ENCODE assay signal across 9 mouse cellular contexts in genomic region chr16:32371351-32371750, GRCm38 (mm10). TPM values are rescaled to one million over a fixed set of nuclear protein-coding genes. Genes with fewer than 3 reads are reported as not detected.
DNase-seq lines count a peak whose midpoint lies in the region; ATAC-seq and TF ChIP-seq lines count a peak whose summit lies in the region.
"Had no signal": no experiment of that assay in that cellular context is flagged by ENCODE, and none has a peak within 500 bp of the region (broad histone marks: within the 10 kb centered on the region; RNA-seq: fewer than 3 reads in every experiment).

No protein-coding gene starts in this region.

- ATAC-seq in kidney, embryonic 14.5 days (ENCODE audit: low FRiP score, low TSS enrichment), result no peak
- ATAC-seq in liver, postnatal 0 days, result no peak
- ATAC-seq in megakaryocyte, adult 5-6 weeks (ENCODE audit: poor library complexity, severe bottlenecking), result no peak

- peak; percentile 49 for TF ChIP-seq CTCF in kidney, adult 2 months (conservative IDR thresholded peaks at IDR 0.05; ENCODE audit: insufficient read depth, insufficient read length, low read depth, low read length)
- peak; percentile 35 to 68 (median 55) for TF ChIP-seq CTCF in MEL (IDR thresholded peaks at IDR 0.05 in 2 of 3, conservative IDR thresholded peaks at IDR 0.05 in 1 of 3; ENCODE audit: control insufficient read depth in 1 of 3, insufficient read depth in 1 of 3, low read depth in 2 of 3, low read length in 3 of 3, poor library complexity in 1 of 3, severe bottlenecking in 1 of 3)
- TF ChIP-seq CTCF in liver, postnatal 0 days (IDR thresholded peaks at IDR 0.05; ENCODE audit: low read depth), result peak; percentile 61

- H3K4me2 ChIP-seq in kidney, embryonic 14.5 days (replicated peaks; ENCODE audit: low read depth, low read length), result no peak overlapping the region
- no peak overlapping the region for H3K4me2 ChIP-seq in liver, postnatal 0 days (ENCODE audit: low read depth, low read length)
- H3K4me2 ChIP-seq: embryonic facial prominence, embryonic 12.5 days had no signal

- no peak for TF ChIP-seq POLR2A in kidney, adult 2 months (IDR thresholded peaks at IDR 0.05; ENCODE audit: low read depth, low read length)
- TF ChIP-seq POLR2A in MEL (IDR thresholded peaks at IDR 0.05; ENCODE audit: control insufficient read depth in 1 of 2, insufficient read depth in 1 of 2, low read depth in 1 of 2, low read length in 2 of 2, poor library complexity in 1 of 2), result no peak

- no peak overlapping the region for H3K9ac ChIP-seq in kidney, embryonic 14.5 days (ENCODE audit: low read depth, low read length)
- no peak overlapping the region for H3K9ac ChIP-seq in MEL (ENCODE audit: control insufficient read depth, low read depth, low read length, poor library complexity, severe bottlenecking)
- no peak overlapping the region for H3K9ac ChIP-seq in liver, postnatal 0 days (replicated peaks)
- H3K9ac ChIP-seq: embryonic facial prominence, embryonic 12.5 days had no signal

- peaks cover 1% of the 10 kb centered on the region; the same call in 1 of the 2 replicates for H3K36me3 ChIP-seq in kidney, adult 2 months (ENCODE audit: control insufficient read depth, insufficient read depth, low read length)
- H3K36me3 ChIP-seq in kidney, embryonic 14.5 days (ENCODE audit: control insufficient read depth, insufficient read depth, low read length), result peaks cover 64% of the 10 kb centered on the region
- H3K36me3 ChIP-seq in MEL (ENCODE audit: control insufficient read depth in 1 of 2, insufficient read depth in 2 of 2, low read length in 2 of 2), result peaks cover 0 to 15% of the 10 kb centered on the region in 2 experiments; a peak in 2 of 4 replicates
- H3K36me3 ChIP-seq in liver, postnatal 0 days (replicated peaks; ENCODE audit: insufficient read depth, low read length), result peaks cover 37% of the 10 kb centered on the region

- intact Hi-C loops in gastrocnemius, postnatal 36 days (cut with DNase I), result loop anchor here (5.0 kb wide), 1 partner anchor 86 kb away; no protein-coding TSS in a partner anchor

- no peaks in the 10 kb centered on the region for H3K79me2 ChIP-seq in MEL (ENCODE audit: control insufficient read depth, insufficient read depth, low read length, poor library complexity)

- peak; percentile 62 for TF ChIP-seq RAD21 in MEL (IDR thresholded peaks at IDR 0.05; ENCODE audit: low read depth, low read length)

- peak; percentile 53 for DNase-seq in kidney, adult 2 months
- peak; percentile 52 for DNase-seq in MEL (ENCODE audit: low read depth, low spot score)
- DNase-seq in adrenal gland, postnatal 14 days, result peak; percentile 57
- DNase-seq in gastrocnemius, postnatal 36 days, result peak; percentile 23 to 24
- peak; percentile 52 for DNase-seq in liver, postnatal 0 days
- peak; percentile 39 for DNase-seq in thymus, postnatal 25 days

- no peaks in the 10 kb centered on the region for H3K9me3 ChIP-seq in kidney, embryonic 14.5 days (ENCODE audit: control insufficient read depth, low read length)
- H3K9me3 ChIP-seq in MEL (replicated peaks; ENCODE audit: insufficient read depth, low read length), result no peaks in the 10 kb centered on the region
- H3K9me3 ChIP-seq in liver, postnatal 0 days (ENCODE audit: low read length), result no peaks in the 10 kb centered on the region
- H3K9me3 ChIP-seq: embryonic facial prominence, embryonic 12.5 days had no signal

- TF ChIP-seq EP300 in MEL (IDR thresholded peaks at IDR 0.05; ENCODE audit: low read depth in 1 of 2, low read length in 2 of 2), result no peak
- no peak for TF ChIP-seq EP300 in liver, postnatal 0 days (IDR thresholded peaks at IDR 0.05; ENCODE audit: low read depth)

- WGBS in kidney, adult 2 months, result 85% methylated on average over 4 of the region's 4 CpGs
- WGBS in kidney, embryonic 14.5 days, result 92% methylated on average over 4 of the region's 4 CpGs
- WGBS in liver, postnatal 0 days (ENCODE audit: insufficient replicate concordance), result 76% methylated on average over 4 of the region's 4 CpGs

- H3K4me1 ChIP-seq in kidney, adult 2 months (ENCODE audit: control insufficient read depth, insufficient read depth, low read length), result no peaks in the 10 kb centered on the region
- H3K4me1 ChIP-seq in kidney, embryonic 14.5 days (ENCODE audit: control insufficient read depth, insufficient read depth, low read length), result no peaks in the 10 kb centered on the region
- no peaks in the 10 kb centered on the region for H3K4me1 ChIP-seq in MEL (ENCODE audit: control insufficient read depth in 1 of 2, insufficient read depth in 2 of 2, low read length in 2 of 2)
- H3K4me1 ChIP-seq in liver, postnatal 0 days (ENCODE audit: insufficient read depth), result no peaks in the 10 kb centered on the region
- H3K4me1 ChIP-seq: embryonic facial prominence, embryonic 12.5 days had no signal

- H3K27ac ChIP-seq in kidney, adult 2 months (ENCODE audit: insufficient read depth, low read depth, low read length), result no peak overlapping the region
- no peak overlapping the region for H3K27ac ChIP-seq in kidney, embryonic 14.5 days (ENCODE audit: low read depth, low read length)
- no peak overlapping the region for H3K27ac ChIP-seq in MEL (ENCODE audit: control insufficient read depth, low read depth, low read length)
- H3K27ac ChIP-seq in liver, postnatal 0 days (ENCODE audit: low read depth), result no peak overlapping the region
- H3K27ac ChIP-seq: embryonic facial prominence, embryonic 12.5 days had no signal

- H3K27me3 ChIP-seq in kidney, adult 2 months (replicated peaks; ENCODE audit: control insufficient read depth, insufficient read depth, low read length), result no peaks in the 10 kb centered on the region
- H3K27me3 ChIP-seq in kidney, embryonic 14.5 days (ENCODE audit: control insufficient read depth, insufficient read depth, low read length), result no peaks in the 10 kb centered on the region
- H3K27me3 ChIP-seq in MEL (ENCODE audit: control insufficient read depth in 1 of 2, insufficient read depth in 2 of 2, low read length in 2 of 2), result no peaks in the 10 kb centered on the region
- H3K27me3 ChIP-seq in liver, postnatal 0 days (ENCODE audit: insufficient read depth, low read length), result no peaks in the 10 kb centered on the region
- H3K27me3 ChIP-seq: embryonic facial prominence, embryonic 12.5 days had no signal

- no peak overlapping the region for H3K4me3 ChIP-seq in kidney, adult 2 months (ENCODE audit: insufficient read depth, low read depth, low read length)
- no peak overlapping the region for H3K4me3 ChIP-seq in kidney, embryonic 14.5 days (ENCODE audit: low read length)
- no peak overlapping the region for H3K4me3 ChIP-seq in MEL (ENCODE audit: control insufficient read depth in 1 of 2, insufficient read depth in 1 of 2, low read depth in 2 of 2, low read length in 2 of 2)
- H3K4me3 ChIP-seq in liver, postnatal 0 days (ENCODE audit: low read depth, low read length), result no peak overlapping the region
- H3K4me3 ChIP-seq: embryonic facial prominence, embryonic 12.5 days had no signal

TF ChIP-seq in MEL, 35 proteins besides CTCF, POLR2A, EP300 and RAD21 (continues in another document):
- no peak for TF ChIP-seq UBTF (IDR thresholded peaks at IDR 0.05; ENCODE audit: borderline replicate concordance, insufficient read depth, low read depth, low read length)
- no peak for TF ChIP-seq ZMIZ1 (IDR thresholded peaks at IDR 0.05; ENCODE audit: low read depth, low read length)

RNA-seq across cellular contexts. Expression of gene Tm4sf19, which starts 29.0 kb away (rescaled TPM):
- 0.07 and 0.08 TPM in 2 replicates for polyA plus RNA-seq in kidney, adult 2 months (2012; rRNA removed)
- polyA plus RNA-seq in kidney, embryonic 14.5 days (2014; fragmentation: Nextera tagmentation; extraction: Ambion mirVana), result not detected in 2 replicates
- total RNA-seq in MEL (2012; rRNA removed), result not detected in 2 replicates
- polyA plus RNA-seq in MEL (2012; ENCODE audit: insufficient read depth in 1 of 2, insufficient read length in 2 of 2, low read depth in 1 of 2, low replicate concordance in 2 of 2, missing spikeins in 1 of 2), result under 1 TPM in 1 of 2 experiments, not detected in 1; 0.06 TPM
- total RNA-seq in adrenal gland, postnatal 14 days (2021), result not detected in 2 replicates
- total RNA-seq in gastrocnemius, postnatal 36 days (2021), result not detected
- not detected in 2 replicates for polyA plus RNA-seq in liver, postnatal 0 days (2015; fragmentation: Nextera tagmentation; extraction: Ambion mirVana)
- total RNA-seq in megakaryocyte, adult 5-6 weeks (2015), result not detected in 2 replicates
- total RNA-seq in megakaryocyte, adult 5-6 weeks (2017), result not detected in 2 replicates
- polyA plus RNA-seq: embryonic facial prominence, embryonic 12.5 days had no signal

RNA-seq across cellular contexts. Expression of gene Ubxn7, which starts 39.3 kb away (rescaled TPM):
- 10.4 and 14.6 TPM in 2 replicates for polyA plus RNA-seq in kidney, adult 2 months (2012; rRNA removed)
- 18.4 and 30.3 TPM in 2 replicates for polyA plus RNA-seq in kidney, embryonic 14.5 days (2014; fragmentation: Nextera tagmentation; extraction: Ambion mirVana)
- total RNA-seq in MEL (2012; rRNA removed), result 8.1 and 8.9 TPM in 2 replicates
- 10 to 100 TPM; 11.0 to 51.2 TPM for polyA plus RNA-seq in MEL (2012; ENCODE audit: insufficient read depth in 1 of 2, insufficient read length in 2 of 2, low read depth in 1 of 2, low replicate concordance in 2 of 2, missing spikeins in 1 of 2)
- 50.3 and 55.2 TPM in 2 replicates for total RNA-seq in adrenal gland, postnatal 14 days (2021)
- total RNA-seq in gastrocnemius, postnatal 36 days (2021), result 10 to 100 TPM; 15.0 to 15.8 TPM
- 4.7 and 4.8 TPM in 2 replicates for polyA plus RNA-seq in liver, postnatal 0 days (2015; fragmentation: Nextera tagmentation; extraction: Ambion mirVana)
- 26.2 and 38.3 TPM in 2 replicates for total RNA-seq in megakaryocyte, adult 5-6 weeks (2015)
- total RNA-seq in megakaryocyte, adult 5-6 weeks (2017), result 25.0 and 31.4 TPM in 2 replicates

RNA-seq across cellular contexts. Expression of gene Tctex1d2, which starts 48.2 kb away (rescaled TPM):
- 11.1 and 12.0 TPM in 2 replicates for polyA plus RNA-seq in kidney, adult 2 months (2012; rRNA removed)
- 32.5 and 37.8 TPM in 2 replicates for polyA plus RNA-seq in kidney, embryonic 14.5 days (2014; fragmentation: Nextera tagmentation; extraction: Ambion mirVana)
- 13.0 and 14.7 TPM in 2 replicates for total RNA-seq in MEL (2012; rRNA removed)
- polyA plus RNA-seq in MEL (2012; ENCODE audit: insufficient read depth in 1 of 2, insufficient read length in 2 of 2, low read depth in 1 of 2, low replicate concordance in 2 of 2, missing spikeins in 1 of 2), result 100 to 1,000 TPM in 1 of 2 experiments, 10 to 100 TPM in 1; 23.7 to 239 TPM
- 6.2 and 6.8 TPM in 2 replicates for total RNA-seq in adrenal gland, postnatal 14 days (2021)
- 1 to 10 TPM; 3.3 to 4.8 TPM for total RNA-seq in gastrocnemius, postnatal 36 days (2021)
- polyA plus RNA-seq in liver, postnatal 0 days (2015; fragmentation: Nextera tagmentation; extraction: Ambion mirVana), result 6.6 and 6.9 TPM in 2 replicates
- total RNA-seq in megakaryocyte, adult 5-6 weeks (2015), result 25.3 and 25.4 TPM in 2 replicates
- total RNA-seq in megakaryocyte, adult 5-6 weeks (2017), result 26.2 and 30.9 TPM in 2 replicates

RNA-seq across cellular contexts. Expression of gene Pcyt1a, which starts 59.4 kb away (rescaled TPM):
- 42.9 and 43.8 TPM in 2 replicates for polyA plus RNA-seq in kidney, adult 2 months (2012; rRNA removed)
- 16.5 and 40.6 TPM in 2 replicates for polyA plus RNA-seq in kidney, embryonic 14.5 days (2014; fragmentation: Nextera tagmentation; extraction: Ambion mirVana)
- total RNA-seq in MEL (2012; rRNA removed), result 32.3 and 36.9 TPM in 2 replicates
- polyA plus RNA-seq in MEL (2012; ENCODE audit: insufficient read depth in 1 of 2, insufficient read length in 2 of 2, low read depth in 1 of 2, low replicate concordance in 2 of 2, missing spikeins in 1 of 2), result 10 to 100 TPM in 1 of 2 experiments, not detected in 1; 53.7 TPM
- 75.6 and 77.2 TPM in 2 replicates for total RNA-seq in adrenal gland, postnatal 14 days (2021)
- total RNA-seq in gastrocnemius, postnatal 36 days (2021), result 100 to 1,000 TPM; 105 to 121 TPM
- 25.4 and 32.9 TPM in 2 replicates for polyA plus RNA-seq in liver, postnatal 0 days (2015; fragmentation: Nextera tagmentation; extraction: Ambion mirVana)
- total RNA-seq in megakaryocyte, adult 5-6 weeks (2015), result 32.5 and 38.2 TPM in 2 replicates
- 43.9 and 59.9 TPM in 2 replicates for total RNA-seq in megakaryocyte, adult 5-6 weeks (2017)
